Mouse (Mus musculus) ovary, postnatal 36 days (tissue): ENCODE measurements around the gene Stk39.

Source experiments
- DNase-seq: peaks from one replicate; pipeline ENCODE4 v3.0.0; 2022; ENCODE audit warnings: low spot score, mixed read lengths

Gene Stk39

GRCm38 (mm10) chr2:68471759-68472550, at the start of gene Stk39:
Gene Stk39, minus strand, starts transcription at chr2:68472268.
- DNase-seq = peak; percentile 88

GRCm38 (mm10) chr2:68515409-68515808, 43.3 kb upstream of the Stk39 start:
- DNase-seq = no peak

DNA sequence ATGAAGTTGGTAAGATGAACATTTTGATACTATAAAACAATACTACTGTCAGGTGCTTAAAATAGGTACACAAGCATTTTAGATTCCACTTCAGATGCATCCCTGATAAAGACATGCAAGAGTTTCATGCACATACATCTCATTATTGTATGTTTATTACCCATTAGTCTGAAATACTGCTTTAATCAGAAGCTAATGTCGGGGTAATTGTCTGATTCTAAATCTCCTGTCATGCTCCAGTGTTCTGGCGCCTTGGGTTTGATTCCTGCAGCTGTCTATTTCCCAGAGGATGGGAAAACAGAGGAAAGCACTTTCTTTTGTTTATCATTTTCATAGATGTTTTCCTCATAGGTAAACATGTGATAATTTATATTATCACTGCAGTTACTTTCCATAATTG, 31.1 kb upstream of the Stk39 start:
- DNase-seq = no peak

DNA sequence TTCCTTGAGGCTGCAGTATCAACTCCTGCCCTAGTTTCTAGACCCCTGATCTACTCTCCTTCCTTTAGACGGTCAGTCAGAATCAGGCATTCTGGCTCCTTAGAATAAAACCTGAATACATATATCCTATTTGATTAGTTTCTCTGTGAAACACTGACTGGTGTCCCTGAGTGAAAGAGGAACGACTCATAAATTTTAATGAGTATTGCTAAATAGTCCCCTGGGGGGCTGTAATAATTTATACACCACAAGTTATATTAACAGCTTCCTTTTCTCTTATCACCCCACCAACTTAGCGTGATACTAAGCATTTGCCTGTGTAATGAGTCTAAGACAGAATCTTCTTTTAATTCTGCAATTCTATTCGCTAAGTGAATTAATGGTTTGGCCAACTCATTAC, 30.7 kb upstream of the Stk39 start:
- DNase-seq = no peak

- DNase-seq = no peak
These were observed 30.2 kb upstream of the Stk39 start for GRCm38 (mm10) chr2:68502236-68502635.

DNA sequence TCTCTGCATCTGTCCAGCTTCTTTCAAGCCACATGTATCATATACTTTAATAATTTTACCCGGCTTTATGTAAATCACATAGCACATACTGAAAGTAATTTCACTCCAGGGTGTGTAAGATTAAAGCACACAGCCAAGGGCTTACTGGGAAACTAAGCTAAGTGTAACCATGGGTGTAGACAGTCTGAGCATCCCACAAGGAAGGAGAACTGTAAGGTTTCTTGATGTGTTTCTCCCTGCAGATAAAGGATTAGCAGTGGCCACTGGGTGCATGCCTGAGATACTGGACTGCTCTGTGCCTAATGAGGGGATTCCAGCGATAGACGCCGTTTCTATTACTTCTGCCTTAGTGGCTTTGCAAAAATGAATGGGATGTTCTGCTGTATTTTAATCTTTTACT, 14.2 kb upstream of the Stk39 start:
- DNase-seq = no peak

- DNase-seq = no peak
These were observed 13.1 kb upstream of the Stk39 start for GRCm38 (mm10) chr2:68485141-68485540.

- DNase-seq = no peak
These were observed 10.8 kb upstream of the Stk39 start for GRCm38 (mm10) chr2:68482896-68483295.

GRCm38 (mm10) chr2:68479823-68480222, 7.8 kb upstream of the Stk39 start:
- DNase-seq = no peak

DNA sequence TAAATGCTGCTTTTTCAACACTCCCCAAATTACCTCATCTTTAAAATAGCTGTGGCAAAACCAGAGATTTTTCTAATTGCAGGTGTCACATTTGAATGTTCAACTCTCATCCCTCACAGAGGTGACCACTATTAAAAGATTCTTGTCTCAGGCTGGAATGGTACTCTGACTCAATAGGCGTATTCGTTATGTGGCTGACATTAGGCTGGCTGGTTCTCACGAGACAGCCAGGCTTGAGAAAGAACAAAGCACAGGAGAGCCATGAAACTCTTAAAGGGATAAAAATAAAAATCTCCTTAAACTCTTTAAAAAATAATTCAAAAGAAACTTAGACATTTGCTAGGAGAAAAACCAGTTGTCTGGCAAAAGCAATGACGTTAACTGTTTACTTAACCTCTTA, 853 bp upstream of the Stk39 start:
- no peak for DNase-seq

DNA sequence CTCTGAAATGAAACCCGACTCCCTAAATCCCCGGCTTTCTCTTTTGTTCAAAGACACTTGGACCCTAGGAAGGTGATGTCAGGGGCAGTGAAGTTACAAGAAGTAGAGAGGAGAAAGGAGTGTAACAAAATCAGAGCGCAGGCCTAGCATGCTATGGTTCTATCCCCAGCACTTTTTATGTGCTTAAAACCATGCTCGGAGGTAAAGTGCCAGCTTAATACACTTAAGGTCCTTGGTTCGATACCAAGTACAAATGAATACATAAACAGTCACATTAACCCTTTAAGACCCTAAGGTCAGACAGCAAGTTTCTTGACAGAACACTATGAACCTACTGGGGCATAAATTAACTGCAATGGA, 463 bp upstream of the Stk39 start:
- no peak for DNase-seq

GRCm38 (mm10) chr2:68470891-68471758, 943 bp downstream of the Stk39 start:
- DNase-seq = peak; percentile 71

- DNase-seq = no peak
These were observed 2.6 kb downstream of the Stk39 start for GRCm38 (mm10) chr2:68469491-68469890.

- DNase-seq = peak; percentile 60
These were observed 3.4 kb downstream of the Stk39 start for GRCm38 (mm10) chr2:68468698-68469097.

DNA sequence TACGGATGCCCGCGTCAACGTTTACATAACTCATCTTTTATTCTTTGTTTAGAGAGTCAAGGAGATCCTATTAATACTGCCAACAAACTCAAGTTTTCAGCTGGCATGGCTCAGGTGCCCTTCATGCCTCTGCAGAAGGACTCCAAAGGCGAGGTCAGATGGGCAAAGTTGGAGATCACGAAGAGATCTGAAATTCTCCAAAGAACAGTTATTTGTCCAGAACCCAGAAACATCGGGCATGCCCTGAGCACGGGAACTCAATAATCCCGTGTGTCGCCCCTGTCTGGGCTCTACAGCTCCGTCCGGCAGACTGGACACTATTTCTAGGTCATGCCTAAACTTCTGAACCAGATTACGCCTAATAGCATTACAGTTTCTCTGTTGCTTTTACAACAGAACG, 3.8 kb downstream of the Stk39 start:
- no peak for DNase-seq

DNA sequence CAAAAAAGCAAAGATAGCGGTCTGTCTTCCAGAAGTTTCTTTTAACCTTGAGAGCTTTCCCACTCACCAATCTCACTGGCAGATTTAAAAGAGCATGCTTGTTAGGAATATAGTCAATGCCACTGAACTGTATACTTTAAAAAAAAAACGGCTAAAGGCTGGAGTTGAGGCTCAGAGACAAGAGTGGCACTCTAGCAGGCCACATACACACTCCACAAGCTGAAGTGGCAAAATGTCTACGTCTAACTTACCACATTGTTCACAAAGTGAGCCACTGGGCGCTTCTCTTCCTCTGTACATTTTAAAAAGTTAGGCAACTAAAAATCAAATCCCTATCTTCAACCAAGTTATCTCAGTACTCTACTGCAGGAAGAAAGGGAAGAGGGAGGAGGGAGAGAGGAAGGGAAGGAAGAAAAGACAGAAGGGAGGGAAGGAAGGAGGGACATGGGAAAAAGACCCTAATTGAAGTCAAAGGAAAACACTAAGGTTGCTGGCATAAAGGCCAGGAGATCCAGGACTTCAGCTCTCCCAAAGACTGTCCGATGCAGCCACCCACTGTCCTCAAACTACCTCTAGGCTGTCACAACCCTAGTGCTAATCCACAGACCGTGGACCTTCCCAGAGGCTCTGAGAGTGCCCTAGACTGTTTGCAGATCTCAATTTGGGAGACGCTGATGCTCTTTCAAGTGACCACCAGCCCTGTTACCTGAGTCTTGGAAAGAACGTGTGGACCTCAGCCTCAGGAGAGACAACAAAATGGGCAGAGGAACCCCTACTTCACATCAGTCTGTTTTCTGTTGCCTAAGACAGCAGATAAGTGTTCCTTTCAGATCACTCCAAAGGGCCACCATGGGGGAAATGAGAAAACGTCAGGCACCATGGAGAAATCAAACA, 4.7 kb downstream of the Stk39 start:
- no peak for DNase-seq

GRCm38 (mm10) chr2:68466124-68467070, 5.7 kb downstream of the Stk39 start:
- DNase-seq = peak; percentile 56

DNA sequence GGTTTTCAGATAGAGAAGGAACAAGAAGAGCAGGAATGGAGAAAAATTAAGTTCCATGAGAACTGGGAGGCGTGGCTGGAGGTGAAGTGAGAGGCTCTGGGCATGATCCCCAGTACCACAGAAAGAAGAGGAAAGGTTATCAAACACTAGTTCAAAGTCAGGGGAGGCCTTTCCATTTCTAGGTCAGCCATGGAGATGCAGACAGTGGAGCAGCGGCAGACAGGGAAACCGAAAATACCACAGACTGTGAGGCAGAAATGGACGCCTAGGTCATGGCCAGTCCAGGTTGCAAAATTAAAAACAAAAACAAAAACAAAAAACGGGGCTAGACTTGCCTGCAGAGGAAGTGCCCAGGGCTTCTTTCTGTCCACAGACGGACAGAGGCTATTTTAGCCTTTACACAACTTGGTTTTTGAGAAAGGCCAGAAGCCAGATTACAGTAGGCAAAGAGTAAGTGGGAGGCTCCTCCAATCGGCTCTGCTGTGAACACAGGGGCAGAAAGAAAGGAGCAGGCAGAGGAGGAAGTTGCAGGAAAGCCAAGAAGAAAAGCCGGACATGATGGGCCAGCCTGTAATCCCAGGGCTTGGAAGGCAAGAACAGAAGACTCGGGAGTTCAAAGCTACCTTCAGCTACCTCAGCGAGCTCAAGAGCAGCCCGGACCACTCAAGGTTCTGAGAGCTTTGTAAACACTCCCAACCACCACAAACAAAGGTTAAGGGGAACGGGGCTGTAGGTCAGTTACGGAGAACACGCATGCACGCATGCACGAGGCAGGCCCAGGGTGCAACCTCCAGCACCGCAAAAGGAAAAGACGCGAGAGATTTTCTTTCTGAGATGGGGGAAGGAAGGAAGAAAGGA, 6.6 kb downstream of the Stk39 start:
- DNase-seq = peak; percentile 10

DNA sequence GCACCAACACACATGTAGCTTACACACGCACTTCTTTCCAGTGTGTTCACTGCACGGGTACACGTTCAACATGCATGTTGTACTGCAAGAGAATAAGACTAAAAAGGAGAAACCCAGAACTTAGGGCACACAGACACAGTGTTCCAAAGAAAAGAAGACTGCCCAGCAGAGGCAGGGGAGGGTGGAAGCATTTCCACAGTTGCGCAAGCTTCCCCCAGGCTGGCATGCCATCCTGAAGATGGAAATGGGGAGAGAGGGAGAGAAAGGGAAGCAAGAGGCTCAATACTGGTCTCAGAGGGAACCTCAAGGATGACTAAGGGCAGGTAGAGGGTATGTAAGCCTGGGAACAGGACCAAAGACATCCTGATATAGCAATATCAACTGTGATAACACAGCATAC, 7.6 kb downstream of the Stk39 start:
- DNase-seq = no peak

DNA sequence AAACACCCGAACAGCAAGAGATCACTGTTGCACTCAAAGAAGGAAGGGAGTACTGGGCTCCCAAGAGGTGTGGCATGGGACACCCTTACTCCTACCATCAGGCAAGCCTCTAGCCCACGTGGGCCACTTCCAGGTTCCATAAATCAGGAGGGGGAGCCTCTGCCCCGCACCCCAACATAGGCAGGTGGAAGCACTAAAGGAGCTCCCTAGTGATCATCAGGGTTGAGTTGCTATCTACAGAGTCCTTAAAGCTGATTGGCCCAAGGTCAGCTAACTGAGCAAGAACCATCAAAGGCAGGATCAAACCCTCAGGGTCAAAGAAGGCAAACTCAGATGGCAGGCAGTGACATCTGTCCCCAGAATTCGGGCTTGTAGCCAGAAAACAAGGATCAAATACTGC, 8.3 kb downstream of the Stk39 start:
- no peak for DNase-seq
